Mouse (Mus musculus): ENCODE data around the gene Dnajc5g.

GRCm38 (mm10) chr5:31069810-31070209 is 36.3 kb upstream of the Dnajc5g start:
- TF ChIP-seq CTCF (IDR thresholded peaks at IDR 0.05; ENCODE audit: low read depth, low read length) (no peak), POLR2A (IDR thresholded peaks at IDR 0.05; ENCODE audit: extremely low read depth, insufficient read depth, low read length) (no peak)

Measured in liver, adult 2 months (tissue).